Mouse (Mus musculus): ENCODE data around the gene Polr3b. TPM values are rescaled to one million over a fixed set of nuclear protein-coding genes. Genes with fewer than 3 reads are reported as not detected.
A peak's percentile ranks its signal among the peaks of the same experiment; 100 is the strongest.

Gene Polr3b
- total and polyA plus RNA-seq, 2 experiments from 2014 or later = 4.8 to 7.7 TPM

DNA sequence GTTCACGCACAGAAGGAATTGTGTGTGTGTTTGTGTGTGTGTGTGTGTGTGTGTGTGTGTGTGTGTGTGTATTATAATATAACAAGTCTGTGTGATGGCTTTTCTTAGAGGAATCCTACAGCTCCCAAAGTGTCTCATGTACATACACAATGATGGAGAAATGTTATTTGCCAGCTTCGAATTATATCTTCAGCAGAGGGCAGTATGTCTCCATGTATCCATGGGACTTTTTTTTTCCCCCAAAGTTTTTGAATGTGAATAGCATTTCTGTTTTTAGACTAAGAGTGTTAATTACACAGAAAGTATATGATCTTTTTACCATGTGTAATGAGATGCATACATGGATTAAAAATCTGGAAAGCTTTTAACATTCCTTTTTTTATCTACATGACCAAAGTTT, 19.5 kb downstream of the Polr3b start:
- Histone ChIP-seq H3K27me3 (ENCODE audit: control insufficient read depth, insufficient read depth, low read length) (no peaks in the 10 kb centered on the region), H3K36me3 (replicated peaks; ENCODE audit: control insufficient read depth, insufficient read depth, low read length) (peaks cover 53% of the 10 kb centered on the region), H3K4me3 (ENCODE audit: low read depth, low read length) (no peak overlapping the region), H3K9me3 (replicated peaks; ENCODE audit: control insufficient read depth, low read length) (no peaks in the 10 kb centered on the region), H3K4me2 (ENCODE audit: low read depth, low read length) (no peak overlapping the region), H3K27ac (ENCODE audit: low read depth) (no peak overlapping the region), H3K9ac (replicated peaks; ENCODE audit: low read depth, low read length) (no peak overlapping the region), H3K4me1 (ENCODE audit: control insufficient read depth, insufficient read depth) (no peaks in the 10 kb centered on the region)
- no peak for DNase-seq (ENCODE audit: low spot score)
- 80% methylated on average over 2 of the region's 2 CpGs for WGBS
- ATAC-seq (ENCODE audit: insufficient read depth, low read depth) = no peak
- TF ChIP-seq EP300 (IDR thresholded peaks at IDR 0.05; ENCODE audit: low read depth) = no peak
- TF ChIP-seq CTCF (IDR thresholded peaks at IDR 0.05; ENCODE audit: low read depth) = peak; percentile 55

DNA sequence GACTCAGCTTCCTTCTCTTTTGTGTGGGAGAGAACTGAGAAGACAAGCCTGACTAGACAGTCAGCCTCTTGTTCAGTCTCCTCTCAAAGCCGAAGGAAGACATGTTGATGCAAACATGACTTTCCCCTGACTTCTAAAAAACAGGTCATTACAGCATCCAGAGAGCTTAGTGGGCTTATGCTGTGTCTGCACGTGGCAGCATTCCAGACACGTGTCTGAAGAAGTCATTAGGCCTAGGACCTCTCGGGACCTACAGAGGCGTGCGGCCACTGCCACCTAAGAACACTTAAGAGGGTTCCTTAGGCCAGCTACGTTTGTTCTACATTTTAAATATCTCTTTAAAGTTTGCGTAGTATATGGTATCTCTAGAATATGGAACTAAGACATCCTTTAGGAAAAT, 23.8 kb downstream of the Polr3b start:
- Histone ChIP-seq H3K27ac (ENCODE audit: low read depth) (no peak overlapping the region; the same call in 1 of the 2 replicates), H3K4me2 (ENCODE audit: low read depth, low read length) (no peak overlapping the region), H3K9me3 (replicated peaks; ENCODE audit: control insufficient read depth, low read length) (no peaks in the 10 kb centered on the region), H3K9ac (replicated peaks; ENCODE audit: low read depth, low read length) (no peak overlapping the region), H3K4me1 (ENCODE audit: control insufficient read depth, insufficient read depth) (no peaks in the 10 kb centered on the region), H3K36me3 (replicated peaks; ENCODE audit: control insufficient read depth, insufficient read depth, low read length) (peaks cover 50% of the 10 kb centered on the region), H3K27me3 (ENCODE audit: control insufficient read depth, insufficient read depth, low read length) (no peaks in the 10 kb centered on the region), H3K4me3 (ENCODE audit: low read depth, low read length) (no peak overlapping the region)
- ATAC-seq (ENCODE audit: insufficient read depth, low read depth) (no peak), DNase-seq (ENCODE audit: low spot score) (no peak)
- TF ChIP-seq EP300 (IDR thresholded peaks at IDR 0.05; ENCODE audit: low read depth) (no peak), CTCF (IDR thresholded peaks at IDR 0.05; ENCODE audit: low read depth) (no peak)
- 70% methylated on average over 8 of the region's 8 CpGs for WGBS

DNA sequence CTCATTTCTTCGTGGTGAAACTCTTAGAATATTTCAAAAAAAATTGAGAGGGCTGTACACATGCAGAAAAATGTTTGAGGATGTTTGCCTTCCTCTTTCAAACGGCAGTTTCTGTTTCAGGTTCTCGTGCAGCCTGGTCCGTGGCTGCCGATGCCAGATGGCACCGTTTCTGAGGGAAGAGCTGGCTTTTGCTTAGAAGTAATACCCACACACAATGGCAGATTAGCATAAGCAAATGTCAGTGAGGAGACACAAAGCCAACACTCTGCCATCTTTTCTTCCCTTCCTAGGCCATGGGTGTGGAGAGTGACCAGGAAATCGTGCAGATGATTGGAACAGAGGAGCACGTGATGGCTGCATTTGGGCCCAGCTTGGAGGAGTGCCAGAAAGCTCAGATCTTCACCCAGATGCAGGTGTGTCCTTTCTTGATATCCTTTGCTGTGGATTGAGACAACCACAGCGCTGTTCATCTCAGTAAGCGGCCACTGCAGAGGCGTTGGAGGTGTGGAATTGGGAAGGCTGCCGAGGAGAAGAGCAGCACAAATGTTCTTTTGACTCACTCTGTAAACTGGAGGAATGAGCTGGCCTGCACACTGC, 24.5 kb downstream of the Polr3b start:
- no peak for ATAC-seq (ENCODE audit: insufficient read depth, low read depth)
- DNase-seq (ENCODE audit: low spot score) = no peak

DNA sequence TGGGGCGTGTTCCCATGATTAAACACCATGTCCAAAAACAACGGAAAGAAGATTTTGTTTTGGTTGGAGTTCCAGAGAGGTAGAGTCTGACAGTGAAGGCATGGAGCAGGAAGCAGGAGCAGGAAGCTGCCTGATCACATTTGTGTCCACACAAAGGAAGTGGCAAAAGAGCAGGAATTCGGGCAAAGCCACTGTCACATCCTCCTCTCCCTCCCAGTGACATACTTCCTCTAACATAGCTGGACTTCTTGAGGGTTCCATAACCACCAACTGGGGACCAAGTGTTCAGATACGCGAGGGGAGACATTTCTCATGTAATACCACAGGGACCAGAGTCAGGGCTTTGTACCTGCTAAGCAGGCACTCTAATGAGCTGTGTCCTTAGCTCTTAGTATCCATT, 25.2 kb downstream of the Polr3b start:
- Histone ChIP-seq H3K4me3 (ENCODE audit: low read depth, low read length) (no peak overlapping the region), H3K9ac (replicated peaks; ENCODE audit: low read depth, low read length) (no peak overlapping the region), H3K9me3 (replicated peaks; ENCODE audit: control insufficient read depth, low read length) (no peaks in the 10 kb centered on the region), H3K36me3 (replicated peaks; ENCODE audit: control insufficient read depth, insufficient read depth, low read length) (peaks cover 52% of the 10 kb centered on the region), H3K4me2 (ENCODE audit: low read depth, low read length) (no peak overlapping the region), H3K27me3 (ENCODE audit: control insufficient read depth, insufficient read depth, low read length) (no peaks in the 10 kb centered on the region), H3K4me1 (ENCODE audit: control insufficient read depth, insufficient read depth) (no peaks in the 10 kb centered on the region), H3K27ac (ENCODE audit: low read depth) (no peak overlapping the region)
- ATAC-seq (ENCODE audit: insufficient read depth, low read depth) = no peak
- 74% methylated on average over 5 of the region's 5 CpGs for WGBS
- no peak for DNase-seq (ENCODE audit: low spot score)
- TF ChIP-seq EP300 (IDR thresholded peaks at IDR 0.05; ENCODE audit: low read depth) (no peak), CTCF (IDR thresholded peaks at IDR 0.05; ENCODE audit: low read depth) (no peak)

More for the DNA sequence above, 24.5 kb downstream of the Polr3b start:
- no peak overlapping the region for H3K9ac ChIP-seq (replicated peaks; ENCODE audit: low read depth, low read length)
- WGBS = 76% methylated on average over 12 of the region's 12 CpGs
- H3K4me1 ChIP-seq (ENCODE audit: control insufficient read depth, insufficient read depth) = no peaks in the 10 kb centered on the region
- H3K4me3 ChIP-seq (ENCODE audit: low read depth, low read length) = no peak overlapping the region
- H3K9me3 ChIP-seq (replicated peaks; ENCODE audit: control insufficient read depth, low read length) = no peaks in the 10 kb centered on the region
- no peak overlapping the region for H3K4me2 ChIP-seq (ENCODE audit: low read depth, low read length)
- TF ChIP-seq EP300 (IDR thresholded peaks at IDR 0.05; ENCODE audit: low read depth) (no peak), CTCF (IDR thresholded peaks at IDR 0.05; ENCODE audit: low read depth) (no peak)
- peak overlapping the region; percentile 1; the same call in 1 of the 2 replicates for H3K27ac ChIP-seq (ENCODE audit: low read depth)
- H3K36me3 ChIP-seq (replicated peaks; ENCODE audit: control insufficient read depth, insufficient read depth, low read length) = peaks cover 51% of the 10 kb centered on the region
- H3K27me3 ChIP-seq (ENCODE audit: control insufficient read depth, insufficient read depth, low read length) = no peaks in the 10 kb centered on the region

DNA sequence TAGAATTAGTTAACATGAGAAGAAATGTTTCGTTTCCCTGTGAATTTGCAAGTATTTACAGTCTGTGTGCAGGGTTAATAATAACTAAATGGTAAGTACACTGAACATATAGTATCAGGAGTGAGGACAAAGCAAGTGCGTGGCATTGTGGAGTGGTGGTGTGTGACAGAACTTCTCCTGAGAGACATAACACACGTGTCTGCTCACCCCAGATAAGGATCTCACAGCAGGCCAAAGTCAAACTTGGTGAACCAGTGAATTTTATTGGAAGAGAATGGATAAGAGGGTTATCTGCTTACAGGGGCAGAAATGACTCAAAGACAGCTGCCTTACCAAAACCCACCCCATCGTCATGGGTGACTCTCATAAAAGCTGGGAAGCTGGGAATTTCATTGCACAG, 26.8 kb downstream of the Polr3b start:
- 77% methylated on average over 4 of the region's 4 CpGs for WGBS
- no peak for TF ChIP-seq CTCF (IDR thresholded peaks at IDR 0.05; ENCODE audit: low read depth)
- no peak for TF ChIP-seq EP300 (IDR thresholded peaks at IDR 0.05; ENCODE audit: low read depth)
- Histone ChIP-seq H3K9ac (replicated peaks; ENCODE audit: low read depth, low read length) (no peak overlapping the region), H3K9me3 (replicated peaks; ENCODE audit: control insufficient read depth, low read length) (no peaks in the 10 kb centered on the region), H3K4me3 (ENCODE audit: low read depth, low read length) (no peak overlapping the region), H3K36me3 (replicated peaks; ENCODE audit: control insufficient read depth, insufficient read depth, low read length) (peaks cover 58% of the 10 kb centered on the region), H3K27ac (ENCODE audit: low read depth) (no peak overlapping the region), H3K4me2 (ENCODE audit: low read depth, low read length) (no peak overlapping the region), H3K27me3 (ENCODE audit: control insufficient read depth, insufficient read depth, low read length) (no peaks in the 10 kb centered on the region), H3K4me1 (ENCODE audit: control insufficient read depth, insufficient read depth) (no peaks in the 10 kb centered on the region)
- no peak for DNase-seq (ENCODE audit: low spot score)
- no peak for ATAC-seq (ENCODE audit: insufficient read depth, low read depth)

DNA sequence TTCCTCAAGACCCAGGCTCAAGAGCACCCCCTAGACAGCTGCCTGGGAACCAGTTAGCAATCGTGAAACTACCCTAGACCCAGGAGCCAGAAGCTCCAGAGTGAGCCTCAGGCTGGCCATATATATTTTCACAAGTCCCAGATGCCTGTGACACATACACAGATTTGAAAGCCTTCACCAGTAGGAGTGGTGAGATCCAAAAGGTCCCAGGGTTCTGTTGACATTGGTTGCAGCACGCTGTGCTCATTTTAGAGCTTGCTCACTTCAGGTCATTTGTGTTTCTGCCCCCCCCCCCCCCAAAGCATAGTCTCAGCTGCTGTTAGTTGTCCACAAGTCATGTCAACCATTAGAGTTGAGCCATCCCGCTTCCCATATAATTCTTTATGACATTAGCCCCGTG, 31.9 kb downstream of the Polr3b start:
- peaks cover 20% of the 10 kb centered on the region for H3K36me3 ChIP-seq (replicated peaks; ENCODE audit: control insufficient read depth, insufficient read depth, low read length)
- peaks cover 12% of the 10 kb centered on the region for H3K4me1 ChIP-seq (ENCODE audit: control insufficient read depth, insufficient read depth)
- no peaks in the 10 kb centered on the region for H3K9me3 ChIP-seq (replicated peaks; ENCODE audit: control insufficient read depth, low read length)
- WGBS = 84% methylated on average over 4 of the region's 4 CpGs
- no peak overlapping the region for H3K9ac ChIP-seq (replicated peaks; ENCODE audit: low read depth, low read length)
- no peak overlapping the region for H3K4me2 ChIP-seq (ENCODE audit: low read depth, low read length)
- no peak overlapping the region for H3K27ac ChIP-seq (ENCODE audit: low read depth)
- H3K27me3 ChIP-seq (ENCODE audit: control insufficient read depth, insufficient read depth, low read length) = no peaks in the 10 kb centered on the region
- TF ChIP-seq CTCF (IDR thresholded peaks at IDR 0.05; ENCODE audit: low read depth) = no peak
- no peak for TF ChIP-seq EP300 (IDR thresholded peaks at IDR 0.05; ENCODE audit: low read depth)
- DNase-seq (ENCODE audit: low spot score) (no peak), ATAC-seq (ENCODE audit: insufficient read depth, low read depth) (no peak)
- H3K4me3 ChIP-seq (ENCODE audit: low read depth, low read length) = no peak overlapping the region

All from heart, postnatal 0 days (tissue).